Mouse (Mus musculus): ENCODE results near the gene Lrrc27.

GRCm38 (mm10) chr7:139281195-139281594 is 68.4 kb downstream of the Lrrc27 start:
- TF ChIP-seq MYOG (IDR thresholded peaks at IDR 0.05; ENCODE audit: control insufficient read depth, extremely low read depth, insufficient read length) = no peak
- TF ChIP-seq CEBPB (IDR thresholded peaks at IDR 0.05; ENCODE audit: low read depth) = peak; percentile 63
- no peak for TF ChIP-seq USF1 (IDR thresholded peaks at IDR 0.05; ENCODE audit: low read depth)
